Mouse (Mus musculus): ENCODE measurements at regions not wholly inside any gene's neighbourhood (a gene's known extent, or its start where the extent isn't known, plus 50 kb on each side); places are given as distances from the start of the nearest gene placed in this dataset.
A peak's percentile ranks its signal among the peaks of the same experiment; 100 is the strongest.

DNA sequence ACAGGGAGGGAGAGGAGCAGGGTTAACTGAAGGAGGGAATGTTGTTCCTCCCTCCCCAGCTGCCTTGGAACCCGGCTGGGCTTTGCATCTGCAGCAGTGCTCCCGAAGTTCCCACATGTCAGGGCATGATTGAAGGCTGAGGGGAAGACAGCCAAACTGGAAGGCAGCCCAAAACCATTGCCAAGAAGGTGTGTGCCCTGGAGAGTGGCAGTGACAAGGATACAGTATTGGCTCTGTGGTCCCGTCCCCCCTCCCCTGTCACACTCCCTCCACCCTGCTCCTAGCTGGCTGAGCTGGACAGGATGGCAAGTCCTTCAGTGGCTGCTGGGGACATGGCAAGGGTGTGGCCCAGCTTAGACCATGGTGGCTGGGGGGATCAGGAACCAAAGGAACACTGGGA is 79.1 kb downstream of the Cyp26b1 start:
- Histone ChIP-seq H3K4me3 (ENCODE audit: low read depth, low read length) (no peak overlapping the region), H3K4me1 (ENCODE audit: insufficient read depth) (no peaks in the 10 kb centered on the region), H3K27me3 (ENCODE audit: insufficient read depth, low read length) (no peaks in the 10 kb centered on the region), H3K9me3 (ENCODE audit: low read length) (no peaks in the 10 kb centered on the region), H3K9ac (replicated peaks) (no peak overlapping the region), H3K4me2 (ENCODE audit: low read depth, low read length) (no peak overlapping the region), H3K27ac (ENCODE audit: low read depth) (no peak overlapping the region), H3K36me3 (replicated peaks; ENCODE audit: insufficient read depth, low read length) (no peaks in the 10 kb centered on the region)
- 47% methylated on average over 3 of the region's 3 CpGs for WGBS (ENCODE audit: insufficient replicate concordance)
- TF ChIP-seq CTCF (IDR thresholded peaks at IDR 0.05; ENCODE audit: low read depth): no peak
- TF ChIP-seq EP300 (IDR thresholded peaks at IDR 0.05; ENCODE audit: low read depth): no peak
- no peak for DNase-seq
- no peak for ATAC-seq

DNA sequence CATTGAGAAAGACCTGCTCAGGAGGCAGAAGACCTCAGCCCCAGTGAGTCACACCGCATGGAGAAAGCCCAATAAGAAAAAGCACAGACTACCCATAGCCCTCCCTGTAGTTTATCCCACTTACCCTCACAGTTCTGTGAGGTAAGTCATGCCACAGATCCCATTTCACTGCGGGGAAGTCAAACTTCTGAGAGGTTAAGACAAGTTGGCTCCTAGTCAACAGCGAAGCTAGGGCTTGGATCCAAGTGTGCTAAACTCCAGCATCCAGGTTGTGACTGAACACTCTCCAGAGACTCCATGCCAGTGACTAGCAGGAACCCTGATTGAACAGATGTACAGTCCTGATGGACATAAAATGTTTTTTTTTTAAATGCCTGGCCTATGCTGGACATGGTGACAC is 85.1 kb downstream of the Cyp26b1 start:
- TF ChIP-seq CTCF (IDR thresholded peaks at IDR 0.05; ENCODE audit: low read depth): no peak
- TF ChIP-seq EP300 (IDR thresholded peaks at IDR 0.05; ENCODE audit: low read depth): no peak
- H3K4me2 ChIP-seq (ENCODE audit: low read depth, low read length): no peak overlapping the region
- no peak overlapping the region for H3K27ac ChIP-seq (ENCODE audit: low read depth)
- ATAC-seq (no peak), DNase-seq (no peak)
- no peaks in the 10 kb centered on the region for H3K4me1 ChIP-seq (ENCODE audit: insufficient read depth)
- no peak overlapping the region for H3K4me3 ChIP-seq (ENCODE audit: low read depth, low read length)
- H3K36me3 ChIP-seq (replicated peaks; ENCODE audit: insufficient read depth, low read length): no peaks in the 10 kb centered on the region
- H3K9ac ChIP-seq (replicated peaks): no peak overlapping the region
- H3K27me3 ChIP-seq (ENCODE audit: insufficient read depth, low read length): no peaks in the 10 kb centered on the region
- WGBS (ENCODE audit: insufficient replicate concordance): 81% methylated on average over 3 of the region's 3 CpGs
- H3K9me3 ChIP-seq (ENCODE audit: low read length): no peaks in the 10 kb centered on the region

DNA sequence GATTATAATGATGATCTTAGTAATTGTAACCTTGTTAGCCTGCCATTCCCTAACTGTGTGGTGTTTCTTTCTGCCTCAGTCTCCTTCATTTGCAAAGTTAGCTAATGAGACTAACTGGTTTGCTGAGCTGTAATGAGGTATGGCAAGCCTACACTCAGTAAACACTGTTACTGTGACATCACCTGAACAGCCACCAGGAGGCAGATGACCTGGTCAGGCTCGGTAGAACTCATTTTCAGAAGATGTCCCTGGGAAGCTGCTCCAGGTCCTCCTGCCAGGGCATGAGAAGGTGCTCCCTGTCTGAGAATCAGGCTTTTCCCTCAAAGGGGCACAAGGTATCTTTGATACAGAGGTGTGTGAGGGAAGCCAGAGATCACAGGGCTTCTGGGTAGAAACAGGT is 87.0 kb downstream of the Cyp26b1 start:
- Histone ChIP-seq H3K4me1 (ENCODE audit: insufficient read depth) (no peaks in the 10 kb centered on the region), H3K9ac (replicated peaks) (no peak overlapping the region), H3K27me3 (ENCODE audit: insufficient read depth, low read length) (no peaks in the 10 kb centered on the region), H3K27ac (ENCODE audit: low read depth) (no peak overlapping the region), H3K9me3 (ENCODE audit: low read length) (no peaks in the 10 kb centered on the region), H3K4me2 (ENCODE audit: low read depth, low read length) (no peak overlapping the region), H3K4me3 (ENCODE audit: low read depth, low read length) (no peak overlapping the region), H3K36me3 (replicated peaks; ENCODE audit: insufficient read depth, low read length) (no peaks in the 10 kb centered on the region)
- ATAC-seq (no peak), DNase-seq (peak; percentile 23)
- TF ChIP-seq EP300 (IDR thresholded peaks at IDR 0.05; ENCODE audit: low read depth) (no peak), CTCF (IDR thresholded peaks at IDR 0.05; ENCODE audit: low read depth) (peak; percentile 53)
- WGBS (ENCODE audit: insufficient replicate concordance): 13% methylated on average over 1 of the region's 1 CpGs

DNA sequence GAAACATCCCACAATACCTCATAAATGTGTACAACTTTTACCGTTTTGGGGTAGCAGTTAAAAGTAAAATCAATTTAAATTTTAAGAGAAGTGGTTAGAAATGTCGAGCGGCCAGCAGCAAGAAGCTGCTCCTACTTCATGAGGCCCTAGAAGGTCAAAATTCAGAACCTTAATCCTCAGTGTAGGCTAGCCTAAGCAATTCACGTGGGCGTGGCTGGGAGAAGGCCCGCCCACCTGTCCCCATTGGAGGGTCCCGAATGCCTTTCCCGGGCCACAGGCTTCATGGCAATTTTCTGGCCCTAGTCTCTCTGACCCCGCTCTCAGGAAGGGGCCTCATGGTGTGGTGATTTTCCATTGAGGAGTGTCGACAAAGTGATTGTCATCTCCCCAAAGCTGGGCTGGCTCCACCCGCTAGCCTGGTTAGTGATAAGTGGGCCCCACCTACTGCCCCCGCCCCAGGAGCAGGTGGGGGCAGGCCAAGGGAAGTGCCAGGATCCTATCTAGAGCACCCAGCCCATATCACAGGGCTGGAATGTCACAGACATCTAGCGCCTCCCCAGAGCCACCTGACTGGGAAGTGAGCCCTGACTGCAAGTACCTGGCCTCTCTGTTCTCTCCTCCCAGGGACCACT is 93.3 kb downstream of the Cyp26b1 start:
- H3K4me3 ChIP-seq (ENCODE audit: low read depth, low read length): no peak overlapping the region
- H3K4me2 ChIP-seq (ENCODE audit: low read depth, low read length): no peak overlapping the region
- no peak overlapping the region for H3K9ac ChIP-seq (replicated peaks)
- H3K27me3 ChIP-seq (ENCODE audit: insufficient read depth, low read length): no peaks in the 10 kb centered on the region
- 29% methylated on average over 13 of the region's 13 CpGs for WGBS (ENCODE audit: insufficient replicate concordance)
- no peak for DNase-seq
- no peak overlapping the region for H3K27ac ChIP-seq (ENCODE audit: low read depth)
- H3K4me1 ChIP-seq (ENCODE audit: insufficient read depth): peaks cover 4% of the 10 kb centered on the region; the same call in 1 of the 2 replicates
- H3K36me3 ChIP-seq (replicated peaks; ENCODE audit: insufficient read depth, low read length): no peaks in the 10 kb centered on the region
- no peak for ATAC-seq
- TF ChIP-seq CTCF (IDR thresholded peaks at IDR 0.05; ENCODE audit: low read depth) (no peak), EP300 (IDR thresholded peaks at IDR 0.05; ENCODE audit: low read depth) (no peak)
- no peaks in the 10 kb centered on the region for H3K9me3 ChIP-seq (ENCODE audit: low read length)

DNA sequence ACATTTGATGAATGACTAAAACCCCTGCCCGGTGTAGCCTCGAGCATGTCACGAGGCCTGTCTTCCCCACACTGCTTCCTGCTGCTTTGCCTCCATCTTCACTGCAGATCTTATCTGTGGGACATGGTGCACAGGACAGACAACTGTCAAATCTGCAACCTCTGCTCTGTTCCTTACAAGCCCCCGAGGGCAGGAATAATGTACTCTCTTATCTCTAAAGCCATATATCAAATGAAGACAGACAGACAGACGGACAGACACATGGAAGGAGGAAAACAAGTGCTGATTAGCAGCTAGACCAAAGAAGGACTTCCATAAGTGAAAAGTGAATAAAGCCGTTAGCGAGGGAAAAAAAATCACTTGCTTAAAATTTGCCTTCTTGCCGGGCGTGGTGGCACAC is 95.6 kb downstream of the Cyp26b1 start:
- no peaks in the 10 kb centered on the region for H3K9me3 ChIP-seq (ENCODE audit: low read length)
- no peak overlapping the region for H3K4me2 ChIP-seq (ENCODE audit: low read depth, low read length)
- ATAC-seq (no peak), DNase-seq (no peak)
- WGBS (ENCODE audit: insufficient replicate concordance): 42% methylated on average over 9 of the region's 9 CpGs
- no peak overlapping the region for H3K4me3 ChIP-seq (ENCODE audit: low read depth, low read length)
- no peaks in the 10 kb centered on the region for H3K27me3 ChIP-seq (ENCODE audit: insufficient read depth, low read length)
- H3K4me1 ChIP-seq (ENCODE audit: insufficient read depth): peaks cover 4% of the 10 kb centered on the region; the same call in 1 of the 2 replicates
- H3K36me3 ChIP-seq (replicated peaks; ENCODE audit: insufficient read depth, low read length): no peaks in the 10 kb centered on the region
- H3K27ac ChIP-seq (ENCODE audit: low read depth): no peak overlapping the region
- no peak overlapping the region for H3K9ac ChIP-seq (replicated peaks)
- TF ChIP-seq EP300 (IDR thresholded peaks at IDR 0.05; ENCODE audit: low read depth) (no peak), CTCF (IDR thresholded peaks at IDR 0.05; ENCODE audit: low read depth) (no peak)

DNA sequence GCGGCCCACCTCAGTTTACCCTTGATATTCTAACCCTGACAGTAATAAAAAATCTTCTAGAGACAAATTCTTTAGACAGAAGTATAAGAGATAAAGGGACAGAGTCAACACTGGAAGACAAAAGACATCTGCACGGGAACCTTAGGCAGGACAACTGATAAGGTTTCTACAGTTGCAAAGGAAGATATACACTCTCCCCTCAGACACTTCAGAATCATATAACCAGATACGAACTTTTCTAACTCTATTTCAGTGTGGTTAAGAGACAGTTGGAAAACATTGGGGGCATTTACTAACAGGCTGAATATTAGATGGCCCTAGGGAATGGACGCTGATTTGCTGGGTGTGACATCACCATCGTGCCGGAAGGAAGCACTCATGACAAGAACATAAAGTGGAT is 100.0 kb downstream of the Cyp26b1 start:
- no peak overlapping the region for H3K4me3 ChIP-seq (ENCODE audit: low read depth, low read length)
- H3K9me3 ChIP-seq (ENCODE audit: low read length): no peaks in the 10 kb centered on the region
- TF ChIP-seq CTCF (IDR thresholded peaks at IDR 0.05; ENCODE audit: low read depth): no peak
- peak; percentile 56; the same call in 1 of the 2 replicates for TF ChIP-seq EP300 (IDR thresholded peaks at IDR 0.05; ENCODE audit: low read depth)
- no peaks in the 10 kb centered on the region for H3K27me3 ChIP-seq (ENCODE audit: insufficient read depth, low read length)
- no peak overlapping the region for H3K9ac ChIP-seq (replicated peaks)
- H3K4me1 ChIP-seq (ENCODE audit: insufficient read depth): no peaks in the 10 kb centered on the region
- ATAC-seq (no peak), DNase-seq (no peak)
- H3K36me3 ChIP-seq (replicated peaks; ENCODE audit: insufficient read depth, low read length): no peaks in the 10 kb centered on the region
- 49% methylated on average over 6 of the region's 6 CpGs for WGBS (ENCODE audit: insufficient replicate concordance)
- H3K4me2 ChIP-seq (ENCODE audit: low read depth, low read length): no peak overlapping the region
- H3K27ac ChIP-seq (ENCODE audit: low read depth): no peak overlapping the region
